Mouse (Mus musculus) cortical plate, adult 2 months (tissue): Measurements from ENCODE around the gene Fosl1. TPM values are rescaled to one million over a fixed set of nuclear protein-coding genes. Genes with fewer than 3 reads are reported as not detected.

Experiments used
- H3K27ac ChIP-seq: fragments of 200-500 bp; 2 replicates; pipeline ENCODE4 v1.5.1; 2012; ENCODE audit warnings: low read length, control low read depth, inconsistent platforms; ENCODE audit not compliant: insufficient read depth
- H3K4me1 ChIP-seq: fragments of 200-500 bp; 2 replicates; pipeline ENCODE4 v1.6.1; 2011; ENCODE audit warnings: low read length; ENCODE audit not compliant: control insufficient read depth, insufficient read depth
- H3K4me3 ChIP-seq: fragments of 200-500 bp; 2 replicates; pipeline ENCODE4 v1.5.1; 2011; ENCODE audit warnings: mild to moderate bottlenecking, low read length, control low read depth; ENCODE audit not compliant: insufficient read depth
- CTCF ChIP-seq: fragments of 200-500 bp; IDR thresholded peaks from 2 replicates; pipeline ENCODE4 v1.5.1; 2011; ENCODE audit warnings: mild to moderate bottlenecking, control low read depth, low read length; ENCODE audit not compliant: insufficient read depth; ENCODE audit errors: extremely low read depth
- POLR2A ChIP-seq: fragments of 200-500 bp; IDR thresholded peaks from 2 replicates; pipeline ENCODE4 v1.6.1; 2011; ENCODE audit warnings: mild to moderate bottlenecking, low read length, control low read depth; ENCODE audit not compliant: insufficient read depth; ENCODE audit errors: extremely low read depth
- polyA plus RNA-seq: library from polyadenylated mRNA; depleted of rRNA; stranded (reverse); fragments of >200 nt; gene quantifications from 2 replicates; pipeline ENCODE4 v1.2.3, GENCODE M21; 2012

Fosl1 gene
- polyA plus RNA-seq, 1 experiment, result 0.21 TPM

- peak overlapping the region; percentile 74; the same call in 1 of the 2 replicates for H3K27ac ChIP-seq
- peaks cover 8% of the 10 kb centered on the region for H3K4me1 ChIP-seq
- H3K4me3 ChIP-seq, result peak overlapping the region; percentile 81
- TF ChIP-seq POLR2A (0 out of 2 replicates have a peak, but pooled peaks have one; percentile 8), CTCF (no peak)
Observed at GRCm38 (mm10) chr19:5455568-5455967, 8.2 kb downstream of the Fosl1 start.

GRCm38 (mm10) chr19:5456241-5456921 is 9.0 kb downstream of the Fosl1 start:
- TF ChIP-seq POLR2A (no peak), CTCF (no peak)
- Histone ChIP-seq H3K4me1 (peaks cover 8% of the 10 kb centered on the region), H3K27ac (peak overlapping the region; percentile 98), H3K4me3 (peak overlapping the region; percentile 81)

DNA sequence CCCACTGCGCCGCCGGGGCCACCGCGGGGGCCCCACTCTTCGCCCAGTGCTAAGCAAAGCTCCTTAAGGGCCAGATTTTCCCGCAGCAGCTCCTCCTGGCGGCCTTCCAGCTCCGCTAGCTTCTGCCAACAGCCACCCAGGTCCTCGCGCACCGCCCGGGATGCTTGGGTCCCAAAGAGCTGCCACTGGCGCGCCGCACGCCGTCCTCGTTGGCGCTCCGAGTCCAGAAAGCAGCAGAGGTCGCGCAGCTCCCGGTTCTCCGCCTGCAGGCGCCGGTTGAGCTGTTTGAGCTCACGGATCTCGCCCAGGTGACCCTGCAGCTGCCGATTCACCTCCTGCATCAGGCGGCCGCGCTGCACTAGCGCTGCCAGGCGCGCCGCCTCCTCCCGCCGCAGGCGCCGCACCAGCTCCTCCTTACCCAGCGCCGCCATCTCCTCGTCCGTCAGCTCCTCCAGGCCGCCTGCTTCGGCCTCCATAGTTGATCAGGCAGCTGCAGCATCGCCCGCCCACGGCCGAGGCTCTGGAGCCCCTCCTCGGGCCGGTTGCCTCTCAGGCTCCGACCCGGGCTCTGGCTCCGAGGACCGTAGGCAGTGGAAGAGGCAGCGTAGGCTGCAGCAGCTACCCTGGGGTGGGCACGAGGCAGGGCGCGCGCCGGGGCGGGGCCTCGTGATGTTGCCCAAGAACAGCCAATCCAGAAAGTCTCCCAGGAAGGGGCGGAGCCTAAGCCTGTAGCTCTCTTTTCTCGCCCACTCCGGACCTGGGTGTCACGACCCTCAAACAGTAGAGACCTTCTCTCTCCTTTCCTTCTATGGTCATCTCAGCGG is 9.8 kb downstream of the Fosl1 start:
- peak overlapping the region; percentile 81 for H3K4me3 ChIP-seq
- TF ChIP-seq POLR2A (peak; percentile 91), CTCF (no peak)
- peaks cover 8% of the 10 kb centered on the region for H3K4me1 ChIP-seq
- peak overlapping the region; percentile 98 for H3K27ac ChIP-seq

DNA sequence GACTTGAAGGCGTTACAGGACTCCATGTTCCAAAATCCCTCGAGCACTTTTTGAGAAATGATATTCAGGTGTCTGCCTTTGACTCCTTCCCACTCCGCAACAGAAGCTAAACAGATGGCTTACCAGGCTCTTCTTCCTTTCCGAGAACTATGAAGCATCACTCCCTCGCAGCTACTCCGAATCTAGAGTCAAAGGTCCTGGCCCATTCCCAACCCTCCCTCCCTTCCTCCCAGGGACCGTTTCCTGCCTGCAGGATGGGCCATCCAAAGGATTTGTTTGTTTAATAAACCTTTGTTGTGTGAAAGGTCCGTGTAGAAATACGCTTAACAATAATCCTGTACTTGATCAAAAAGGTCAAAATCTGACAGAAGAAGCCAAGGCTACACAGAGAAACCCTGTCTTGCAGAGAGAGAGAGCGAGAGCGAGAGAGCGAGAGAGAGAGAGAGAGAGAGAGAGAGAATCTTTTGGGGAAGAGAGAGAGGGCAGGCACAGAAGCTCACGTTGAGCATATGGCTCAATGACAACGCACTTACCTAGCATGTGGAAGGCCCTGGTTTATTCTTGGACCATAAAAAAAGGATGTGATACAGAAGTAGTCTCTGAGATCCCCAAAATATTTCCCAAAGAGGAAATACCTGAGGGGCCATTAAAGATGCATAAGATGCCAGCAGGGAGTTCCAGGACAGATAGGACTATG is 10.5 kb downstream of the Fosl1 start, which contains the start of gene Ccdc85b:
Ccdc85b (minus strand) TSS at position 149 of the 697 bp plus-strand sequence.
- peaks cover 8% of the 10 kb centered on the region for H3K4me1 ChIP-seq
- TF ChIP-seq POLR2A, result no peak
- no peak for TF ChIP-seq CTCF

GRCm38 (mm10) chr19:5459019-5459418 is 11.7 kb downstream of the Fosl1 start:
- Histone ChIP-seq H3K4me3 (no peak overlapping the region), H3K27ac (0 out of 2 replicates have a peak overlapping the region, but pooled peaks have one; percentile 85), H3K4me1 (peaks cover 8% of the 10 kb centered on the region)
- TF ChIP-seq CTCF, result no peak
- 0 out of 2 replicates have a peak, but pooled peaks have one; percentile 25 for TF ChIP-seq POLR2A

More for the DNA sequence above, 10.5 kb downstream of the Fosl1 start, which contains the start of gene Ccdc85b:
- H3K4me3 ChIP-seq, result peak within 1 kb of the TSS; percentile 81
- peak within 1 kb of the TSS; percentile 98 for H3K27ac ChIP-seq

GRCm38 (mm10) chr19:5459896-5460295 is 12.5 kb downstream of the Fosl1 start:
- TF ChIP-seq CTCF (no peak), POLR2A (no peak)
- Histone ChIP-seq H3K4me3 (peak overlapping the region; percentile 80; the same call in 1 of the 2 replicates), H3K4me1 (peaks cover 6% of the 10 kb centered on the region), H3K27ac (peak overlapping the region; percentile 77)

DNA sequence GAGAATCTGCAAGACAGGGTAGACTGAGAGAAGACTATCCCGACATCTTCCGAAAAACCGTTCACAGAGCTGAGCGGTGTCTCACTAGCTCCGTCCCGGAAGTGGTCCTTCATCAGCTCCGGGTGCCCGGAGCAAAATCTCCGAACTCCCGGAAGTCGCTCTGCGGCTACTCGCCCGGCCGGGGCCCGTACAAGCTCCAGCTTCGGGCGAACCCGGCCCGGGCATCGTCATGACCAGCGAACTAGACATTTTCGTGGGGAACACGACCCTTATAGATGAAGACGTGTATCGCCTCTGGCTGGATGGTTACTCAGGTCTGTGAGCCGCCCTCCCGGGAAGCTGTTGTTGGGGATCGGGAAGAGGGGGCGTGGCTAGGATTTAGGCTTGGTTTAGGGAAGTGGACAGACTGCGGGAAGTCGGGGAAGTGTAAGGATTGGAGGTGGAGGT is 13.1 kb downstream of the Fosl1 start, which contains the start of gene Fibp:
Fibp (plus strand) TSS at position 151 of the 447 bp plus-strand sequence.
- no peak for TF ChIP-seq CTCF
- peak; percentile 84 for TF ChIP-seq POLR2A
- Histone ChIP-seq H3K4me1 (peaks cover 6% of the 10 kb centered on the region), H3K27ac (peak within 1 kb of the TSS; percentile 77), H3K4me3 (peak within 1 kb of the TSS; percentile 80)

DNA sequence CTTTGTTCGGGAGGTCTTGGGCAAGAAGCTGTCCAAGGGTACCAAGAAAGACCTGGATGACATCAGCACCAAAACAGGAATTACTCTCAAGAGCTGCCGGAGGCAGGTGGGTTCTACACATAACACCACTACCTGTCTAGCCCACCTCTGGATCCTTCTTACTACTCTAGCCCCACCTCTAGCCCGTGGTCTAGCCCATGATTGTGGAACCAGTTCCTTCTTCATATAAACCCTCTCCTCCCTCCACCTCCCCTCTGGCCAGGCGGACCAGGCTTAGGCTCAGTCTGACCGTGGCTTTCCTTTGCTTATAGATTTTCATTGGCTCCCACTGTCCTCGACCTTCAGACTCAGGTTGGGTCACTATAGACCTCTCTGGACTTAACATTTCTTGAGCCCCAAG is 14.1 kb downstream of the Fosl1 start:
- Histone ChIP-seq H3K27ac (no peak overlapping the region), H3K4me1 (peaks cover 6% of the 10 kb centered on the region), H3K4me3 (peak overlapping the region; percentile 80; the same call in 1 of the 2 replicates)
- no peak for TF ChIP-seq CTCF
- no peak for TF ChIP-seq POLR2A

DNA sequence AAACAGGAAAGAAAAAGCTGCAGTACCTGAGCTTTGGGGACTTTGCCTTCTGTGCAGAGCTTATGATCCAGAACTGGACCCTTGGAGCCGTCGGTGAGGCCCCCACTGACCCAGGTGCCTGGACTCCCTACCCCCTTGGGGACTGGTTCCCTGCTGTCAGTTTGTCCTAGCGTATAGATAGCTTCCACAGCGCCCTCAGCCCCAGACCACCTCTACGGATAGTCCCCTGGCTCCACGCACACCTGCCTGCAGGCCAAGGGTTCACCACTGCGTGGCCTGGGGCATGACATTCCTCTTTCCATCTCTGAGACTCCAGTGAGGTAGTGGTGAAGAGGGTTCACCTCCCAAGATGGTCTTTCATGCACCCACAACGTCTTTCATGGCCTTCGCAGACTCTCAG is 15.9 kb downstream of the Fosl1 start:
- TF ChIP-seq CTCF (no peak), POLR2A (no peak)
- Histone ChIP-seq H3K4me1 (peaks cover 2% of the 10 kb centered on the region; the same call in 1 of the 2 replicates), H3K4me3 (no peak overlapping the region), H3K27ac (no peak overlapping the region)
